Mouse (Mus musculus) neural tube, embryonic 10.5 days (tissue): Measurements from ENCODE around the gene Deaf1.
"Not testable (repeated sequence)": the region's sequence is repeated elsewhere in the genome, so short reads cannot be mapped to it uniquely, and the experiment has no call there.

Experiments
- DNase-seq: peaks from one replicate; pipeline ENCODE4 v3.0.0-alpha.2; 2017; ENCODE audit warnings: low spot score; ENCODE audit errors: extremely low spot score

Deaf1 gene

DNA sequence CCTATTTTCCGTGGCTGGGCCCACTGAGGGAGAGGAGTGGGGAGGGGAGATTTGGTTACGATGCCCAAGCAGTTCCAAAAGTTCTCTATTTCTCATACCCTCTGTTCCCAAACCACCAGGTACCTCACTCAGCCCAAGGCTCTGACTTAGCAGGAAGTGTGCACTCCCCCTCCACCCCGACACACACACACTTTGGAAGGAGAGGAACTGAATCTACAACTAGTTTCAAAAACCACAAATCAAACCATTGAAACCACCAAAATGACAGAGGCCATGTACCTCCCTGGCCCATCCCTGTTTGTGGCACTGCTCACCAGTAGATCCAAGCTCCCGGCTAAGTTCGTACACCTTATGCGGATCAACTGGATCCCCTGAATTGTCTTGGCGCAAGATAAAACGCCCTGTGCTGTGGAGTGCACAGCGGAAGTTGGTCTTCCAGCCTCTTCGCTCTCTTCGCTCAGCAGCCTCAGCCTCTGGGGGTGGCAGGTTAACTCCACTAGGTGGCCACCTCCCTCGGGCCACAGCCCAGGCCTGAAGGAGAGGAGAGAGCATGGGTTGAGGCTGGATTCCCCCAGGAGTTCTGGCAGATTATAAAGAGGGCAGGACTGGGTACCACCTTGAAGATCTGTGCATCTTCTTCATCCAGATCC lies 62.6 kb downstream of the Deaf1 start:
- peak; percentile 39 for DNase-seq

DNA sequence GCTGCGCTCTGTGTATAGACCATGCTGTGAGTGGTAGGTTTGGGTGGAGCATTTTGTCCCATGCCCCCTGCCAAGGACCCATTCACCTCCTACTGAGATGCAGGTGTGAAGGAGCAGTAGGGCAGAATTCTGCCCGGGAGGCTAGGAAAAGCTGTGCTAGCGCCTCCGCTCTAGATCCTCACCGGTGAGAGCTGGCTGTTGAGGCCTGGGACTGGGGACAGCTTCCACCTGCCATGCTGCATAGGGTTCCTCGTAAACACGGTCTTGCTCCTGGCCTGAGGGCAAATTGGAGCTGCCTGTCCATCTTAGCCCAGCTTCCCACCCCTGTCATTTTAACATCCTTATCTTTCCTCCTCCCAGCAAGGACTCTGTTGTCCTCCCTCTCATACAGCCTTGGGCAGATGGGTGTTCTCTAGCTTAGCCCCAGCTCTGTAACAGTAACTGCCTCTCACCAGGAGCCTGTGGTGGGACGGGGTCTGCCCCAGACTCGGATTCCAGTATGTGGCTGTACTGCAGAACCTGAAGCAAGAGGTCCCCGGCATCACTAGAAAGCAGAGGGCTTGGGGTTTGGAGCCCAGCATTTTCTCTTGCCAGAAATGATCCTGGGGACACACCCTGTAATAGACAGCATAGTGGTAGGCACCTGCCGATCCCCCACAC lies 63.3 kb downstream of the Deaf1 start:
- DNase-seq: no peak

DNA sequence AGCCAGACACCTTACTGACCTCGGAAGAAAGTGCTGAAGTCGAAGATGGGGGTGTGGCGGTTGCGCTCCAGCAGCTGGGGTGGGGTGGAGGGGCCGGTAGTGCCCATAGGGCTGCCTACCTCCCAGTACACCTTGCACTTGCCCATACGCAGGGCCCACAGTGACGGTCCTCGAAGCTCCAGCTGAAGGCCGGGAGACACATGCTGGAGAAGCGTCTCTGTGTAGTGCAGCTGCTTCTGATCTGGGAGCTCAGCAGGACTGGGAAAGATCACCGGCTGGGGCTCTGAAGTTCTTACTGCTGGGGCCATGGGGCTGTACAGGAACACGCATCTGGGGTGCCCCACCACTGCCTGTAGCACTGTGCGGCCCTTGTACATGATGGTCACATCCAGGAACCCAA lies 63.9 kb downstream of the Deaf1 start:
- no peak for DNase-seq

DNA sequence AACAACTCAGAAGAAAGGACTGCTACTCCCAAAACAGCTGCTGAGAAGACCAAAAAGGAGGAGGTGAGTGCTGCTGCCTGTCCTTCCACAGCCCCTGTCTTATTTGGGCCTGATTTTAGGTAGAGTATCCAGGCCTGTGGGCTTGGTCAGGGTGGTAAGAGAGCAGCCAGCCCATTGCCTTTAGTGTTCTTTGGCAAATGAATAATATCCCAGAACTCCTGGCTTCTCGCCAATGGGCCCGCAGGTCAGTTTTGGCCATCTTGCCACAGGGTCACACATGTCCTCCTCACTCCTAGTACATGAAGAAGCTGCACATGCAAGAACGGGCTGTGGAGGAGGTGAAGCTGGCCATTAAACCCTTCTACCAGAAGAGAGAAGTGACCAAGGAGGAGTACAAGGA lies 66.0 kb downstream of the Deaf1 start:
- DNase-seq: no peak

DNA sequence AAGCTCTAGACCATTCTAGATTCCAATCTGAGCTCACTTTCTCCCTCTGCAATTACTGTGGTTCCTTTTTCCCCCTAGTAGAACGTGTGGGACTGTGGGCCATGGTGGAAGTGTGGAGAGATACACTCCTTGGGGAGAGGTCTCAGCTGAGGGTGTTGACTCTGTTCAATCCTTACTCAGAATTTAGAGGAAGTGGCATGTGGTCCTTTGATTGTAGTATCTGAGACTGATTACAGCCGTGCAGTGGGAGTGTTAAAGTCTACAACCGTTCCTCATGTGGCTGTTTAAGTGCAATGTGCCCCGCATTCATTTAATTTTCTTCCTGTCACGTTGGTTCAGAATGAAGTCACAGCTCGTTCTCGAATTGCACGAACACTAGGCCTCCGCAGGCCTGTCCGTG lies 71.3 kb downstream of the Deaf1 start:
- DNase-seq: no peak

DNA sequence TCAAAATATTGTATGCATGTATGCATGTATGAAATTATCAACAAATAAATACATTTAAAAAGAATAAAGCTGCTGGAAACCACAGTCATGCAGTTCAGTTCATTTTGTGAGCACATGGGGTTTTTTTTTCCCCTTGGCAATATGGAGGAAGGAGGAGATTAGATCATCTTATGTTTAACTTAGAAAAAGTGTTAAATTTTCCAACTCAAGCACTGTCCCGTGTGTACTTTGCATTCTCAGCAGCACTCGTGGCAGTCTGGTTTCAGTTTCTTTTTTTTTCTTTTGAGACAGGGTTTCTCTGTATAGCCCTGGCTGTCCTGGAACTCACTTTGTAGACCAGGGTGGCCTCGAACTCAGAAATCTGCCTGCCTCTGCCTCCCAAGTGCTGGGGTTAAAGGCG lies 77.0 kb downstream of the Deaf1 start:
- not testable (repeated sequence) for DNase-seq
